Mouse (Mus musculus): ENCODE results near the gene Fam3a.
A peak's percentile ranks its signal among the peaks of the same experiment; 100 is the strongest.

DNA sequence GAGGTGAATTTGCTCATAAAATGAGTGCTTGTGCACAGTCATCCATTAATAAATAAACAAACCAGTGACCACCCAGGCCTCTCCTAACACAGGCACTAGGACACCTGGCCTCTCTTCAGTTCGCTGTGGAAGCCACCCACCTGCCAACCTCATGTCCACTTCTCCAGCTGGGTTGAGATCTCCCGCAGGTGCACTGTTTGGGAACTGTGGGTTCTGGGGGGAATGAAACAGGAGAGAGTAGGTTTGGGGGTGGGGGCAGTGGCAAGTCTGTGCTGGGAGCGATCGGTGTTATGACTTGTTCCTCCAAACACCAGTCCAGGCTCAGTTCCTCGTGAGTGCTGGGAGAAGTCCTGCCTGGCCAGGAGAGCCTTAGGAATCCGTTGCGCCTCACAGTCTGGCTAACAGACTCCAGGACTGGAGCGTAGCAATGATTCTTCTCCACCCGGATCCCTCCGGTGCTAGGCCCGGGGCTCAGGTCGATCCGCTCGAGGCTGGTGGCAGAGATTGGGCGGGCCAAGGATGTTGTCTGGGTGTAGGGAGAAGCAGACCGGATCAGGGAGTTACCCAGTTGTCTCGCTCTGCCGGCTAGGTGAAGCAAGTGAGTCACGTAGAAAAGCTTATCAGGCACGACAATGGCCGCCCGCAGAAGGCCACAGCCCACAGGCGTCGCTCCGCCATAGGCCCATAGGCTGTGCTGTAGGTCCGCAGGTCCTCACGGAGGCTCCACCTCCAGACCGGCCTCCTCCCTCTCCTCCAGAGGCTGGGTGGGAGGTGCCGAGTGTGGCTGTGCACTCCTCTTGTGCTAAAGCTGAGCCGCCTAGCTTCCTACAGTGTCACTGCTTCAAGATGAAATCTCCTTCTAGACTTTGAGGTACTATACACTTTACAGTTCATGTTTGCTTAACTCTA lies at the start of gene Fam3a, which contains the start of gene Ikbkg:
- TF ChIP-seq TAL1 (IDR thresholded peaks at IDR 0.05; ENCODE audit: low read length), result no peak
- TF ChIP-seq GATA1 (IDR thresholded peaks at IDR 0.05; ENCODE audit: low read length), result peak; percentile 49; the same call in 1 of the 2 replicates
